Mouse (Mus musculus) kidney, postnatal 0 days (tissue): ENCODE measurements around the gene Tepp. TPM values are rescaled to one million over a fixed set of nuclear protein-coding genes. Genes with fewer than 3 reads are reported as not detected.

Experiments used
- ATAC-seq: fragments of 200-750 bp; cut with Nextera tagmentation; replicated peaks from 2 replicates; pipeline ENCODE4 v1.8.0; 2017; ENCODE audit warnings: low read depth, moderate number of reproducible peaks, moderate TSS enrichment, moderate library complexity; ENCODE audit not compliant: low FRiP score
- DNase-seq: peaks from one replicate; pipeline ENCODE4 v3.0.0-alpha.2; 2016; ENCODE audit warnings: low spot score
- H3K27ac ChIP-seq: fragments of 300-500 bp; sonication (generic); 2 replicates; pipeline ENCODE4 v1.5.1; 2014; ENCODE audit warnings: mild to moderate bottlenecking
- H3K27me3 ChIP-seq: fragments of 300-500 bp; sonication (generic); 2 replicates; pipeline ENCODE4 v1.6.1; 2014; ENCODE audit warnings: low read length, mixed read lengths; ENCODE audit not compliant: insufficient read depth
- H3K36me3 ChIP-seq: fragments of 300-500 bp; sonication (generic); 2 replicates; pipeline ENCODE4 v1.6.1; 2014; ENCODE audit warnings: low read length, mixed read lengths; ENCODE audit not compliant: insufficient read depth
- H3K4me1 ChIP-seq: fragments of 300-500 bp; sonication (generic); replicated peaks from 2 replicates; pipeline ENCODE4 v1.6.1; 2014; ENCODE audit warnings: antibody characterized with exemption, low read length, mixed read lengths; ENCODE audit not compliant: insufficient read depth
- H3K4me2 ChIP-seq: fragments of 300-500 bp; sonication (generic); 2 replicates; pipeline ENCODE4 v1.6.1; 2014; ENCODE audit warnings: mild to moderate bottlenecking, low read length, moderate library complexity, mixed read lengths
- H3K4me3 ChIP-seq: fragments of 300-500 bp; sonication (generic); replicated peaks from 2 replicates; pipeline ENCODE4 v1.5.1; 2014; ENCODE audit warnings: low read depth, low read length
- H3K9ac ChIP-seq: fragments of 300-500 bp; sonication (generic); 2 replicates; pipeline ENCODE4 v1.6.1; 2014; ENCODE audit warnings: low read depth, low read length
- H3K9me3 ChIP-seq: fragments of 300-500 bp; sonication (generic); replicated peaks from 2 replicates; pipeline ENCODE4 v1.6.1; 2016; ENCODE audit warnings: low read length, inconsistent platforms, mixed read lengths
- CTCF ChIP-seq: IDR thresholded peaks from 2 replicates; pipeline ENCODE4 v1.5.1; 2016; ENCODE audit warnings: antibody characterized with exemption, low read depth, mild to moderate bottlenecking, moderate library complexity
- WGBS: fragments of 180-500 bp; shearing (Covaris S2); extraction: QIAGEN DNeasy Blood & Tissue Kit; methylation state at CpG from one replicate; pipeline ENCODE4 v1.1.7; 2014; 5-methylcytosine and 5-hydroxymethylcytosine counted together
- polyA plus RNA-seq: library from polyadenylated mRNA; unstranded; fragments of >200 nt; fragmentation: Nextera tagmentation; extraction: Ambion mirVana; gene quantifications from 2 replicates; pipeline ENCODE4 v1.2.1, GENCODE M21; 2015

Gene Tepp
- polyA plus RNA-seq, 1 experiment from 2014 or later = 0.30 TPM

DNA sequence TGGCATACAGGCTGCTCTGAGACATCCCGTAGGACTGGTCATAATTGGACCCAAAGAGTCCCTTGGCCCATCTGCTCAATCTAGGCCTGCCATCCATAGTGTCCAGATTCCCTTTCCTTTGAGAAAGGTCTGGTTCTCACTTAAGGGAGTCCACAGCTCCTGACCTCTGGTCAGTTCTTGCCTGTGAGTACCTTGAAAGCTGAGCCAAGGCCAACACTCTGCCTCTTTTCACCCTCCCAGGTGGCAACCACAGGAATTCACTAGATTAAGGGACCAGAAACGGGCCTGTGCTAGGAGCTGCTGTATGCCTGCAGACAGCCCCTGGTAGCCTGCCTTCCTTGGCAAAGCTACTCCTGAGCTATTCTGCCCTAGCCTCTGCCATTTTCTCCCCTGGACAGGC lies 44.2 kb downstream of the Tepp start:
- 88% methylated on average over 2 of the region's 2 CpGs for WGBS
- Histone ChIP-seq H3K27ac (no peak overlapping the region), H3K4me2 (no peak overlapping the region), H3K4me1 (peaks cover 25% of the 10 kb centered on the region; the same call in 1 of the 2 replicates), H3K9ac (no peak overlapping the region), H3K36me3 (no peaks in the 10 kb centered on the region), H3K9me3 (no peaks in the 10 kb centered on the region), H3K27me3 (no peaks in the 10 kb centered on the region), H3K4me3 (no peak overlapping the region)
- ATAC-seq (no peak), DNase-seq (no peak)
- TF ChIP-seq CTCF = no peak

DNA sequence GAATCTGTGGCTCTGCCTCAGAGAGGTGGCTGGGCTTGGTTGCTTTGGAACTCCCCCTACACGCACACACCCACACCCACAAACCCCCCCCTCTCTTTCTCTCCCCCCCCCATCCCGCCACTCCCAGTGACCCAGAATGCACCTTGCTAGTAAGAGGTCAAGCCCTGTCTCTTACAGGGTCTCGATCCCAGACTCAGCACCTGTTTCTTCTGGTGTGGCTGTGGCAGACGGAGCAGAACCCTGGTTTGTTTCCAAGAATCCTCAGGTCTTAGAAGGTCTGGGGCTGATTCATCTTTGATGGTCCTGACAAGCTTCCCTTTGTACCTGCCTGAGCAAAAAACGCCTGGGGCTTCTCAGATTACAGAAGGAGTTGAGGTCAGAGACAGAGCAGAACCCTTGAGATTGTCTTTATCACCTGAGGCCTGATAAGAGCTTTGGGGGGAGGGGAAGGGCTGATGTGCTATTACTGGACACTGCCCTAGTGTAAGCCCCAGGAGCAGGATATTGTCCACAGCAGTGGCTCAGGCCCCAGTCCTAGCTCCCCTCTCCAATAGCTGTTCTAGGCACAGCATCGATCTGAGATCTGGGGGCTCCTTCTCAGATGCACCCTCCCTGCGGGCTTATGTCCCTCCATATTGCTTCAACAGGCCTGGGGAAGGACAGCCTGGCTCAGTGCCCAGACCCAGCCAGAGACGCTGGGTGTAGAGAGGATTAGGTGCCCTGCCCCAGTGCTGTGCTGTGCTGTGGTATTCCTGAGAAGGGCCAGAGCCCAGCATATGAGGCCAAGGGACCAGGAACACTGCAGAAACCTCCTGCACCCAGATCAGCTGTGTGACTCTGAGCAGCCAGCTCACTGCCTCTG lies 48.4 kb downstream of the Tepp start:
- peaks cover 6% of the 10 kb centered on the region; the same call in 1 of the 2 replicates for H3K4me1 ChIP-seq
- ATAC-seq (no peak), DNase-seq (no peak)
- TF ChIP-seq CTCF = no peak
- H3K36me3 ChIP-seq = no peaks in the 10 kb centered on the region
- H3K4me2 ChIP-seq = no peak overlapping the region
- no peaks in the 10 kb centered on the region for H3K27me3 ChIP-seq
- 37% methylated on average over 8 of the region's 8 CpGs for WGBS
- H3K27ac ChIP-seq = no peak overlapping the region
- no peaks in the 10 kb centered on the region for H3K9me3 ChIP-seq
- H3K4me3 ChIP-seq = no peak overlapping the region
- no peak overlapping the region for H3K9ac ChIP-seq

DNA sequence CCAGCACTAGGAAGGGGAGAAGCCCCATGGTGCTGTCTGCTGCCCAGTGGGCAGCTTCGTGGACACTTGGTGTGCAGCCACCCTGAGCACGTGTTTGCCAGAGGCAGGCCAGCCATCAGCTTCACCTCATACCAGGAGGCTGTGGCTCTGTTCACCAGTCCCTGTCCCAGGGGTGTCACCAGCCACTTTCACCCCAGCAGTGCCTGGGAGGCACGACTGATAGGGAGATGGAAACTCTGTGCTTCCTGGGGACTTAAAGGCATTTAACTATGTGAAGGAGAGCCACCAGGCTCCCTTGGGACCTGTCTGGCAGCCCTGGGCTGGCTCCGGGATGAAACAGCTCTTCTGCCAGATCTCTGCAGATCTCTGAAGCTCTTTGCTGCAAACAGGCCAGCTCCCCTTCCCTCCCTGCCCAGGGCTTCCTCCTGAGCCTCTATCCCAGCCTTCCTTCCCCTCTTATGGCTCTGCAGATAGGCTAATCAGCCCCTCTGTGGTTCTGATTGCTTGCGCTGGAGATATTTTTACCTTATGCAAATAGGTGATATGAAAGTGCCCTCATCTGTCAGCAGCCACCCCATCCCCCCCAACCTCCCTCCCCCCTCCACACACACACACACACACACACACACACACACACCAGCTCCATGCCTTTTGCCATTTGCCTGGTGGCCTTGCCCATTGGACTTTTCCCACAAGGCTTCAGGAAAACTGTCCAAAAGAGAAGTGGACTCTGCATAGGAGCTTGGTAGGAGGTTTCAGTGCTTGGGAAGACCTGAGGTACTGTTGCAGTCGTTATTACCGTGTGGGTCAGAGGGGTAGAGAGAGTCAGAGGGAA lies 50.0 kb downstream of the Tepp start:
- Histone ChIP-seq H3K4me3 (no peak overlapping the region), H3K4me1 (0 out of 2 replicates have a peak, but pooled peaks cover 4% of the 10 kb centered on the region), H3K9ac (no peak overlapping the region), H3K9me3 (no peaks in the 10 kb centered on the region), H3K36me3 (no peaks in the 10 kb centered on the region), H3K27ac (no peak overlapping the region), H3K27me3 (no peaks in the 10 kb centered on the region), H3K4me2 (no peak overlapping the region)
- ATAC-seq (no peak), DNase-seq (no peak)
- no peak for TF ChIP-seq CTCF
- WGBS = 53% methylated on average over 7 of the region's 7 CpGs

DNA sequence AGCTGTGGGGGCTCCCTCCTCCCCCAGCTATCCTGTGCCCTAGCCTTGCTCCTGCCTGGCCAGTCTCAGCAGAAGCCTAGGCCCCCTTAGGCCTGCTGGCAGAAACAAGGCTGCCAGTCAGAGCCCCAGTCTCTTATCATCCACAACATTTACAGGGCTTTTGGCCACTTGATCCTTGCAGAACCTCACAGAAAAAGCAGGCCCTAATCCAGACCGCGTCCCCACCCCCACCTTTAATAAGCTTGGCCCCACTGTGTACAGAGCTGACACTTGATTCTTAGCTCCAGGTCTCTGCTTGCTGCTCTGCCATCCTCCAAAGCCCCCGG lies 50.6 kb downstream of the Tepp start:
- WGBS = 69% methylated on average over 3 of the region's 3 CpGs
- Histone ChIP-seq H3K36me3 (no peaks in the 10 kb centered on the region), H3K9me3 (no peaks in the 10 kb centered on the region), H3K27ac (no peak overlapping the region), H3K9ac (no peak overlapping the region), H3K27me3 (no peaks in the 10 kb centered on the region), H3K4me2 (no peak overlapping the region), H3K4me3 (no peak overlapping the region), H3K4me1 (0 out of 2 replicates have a peak, but pooled peaks cover 4% of the 10 kb centered on the region)
- ATAC-seq (no peak), DNase-seq (no peak)
- no peak for TF ChIP-seq CTCF

DNA sequence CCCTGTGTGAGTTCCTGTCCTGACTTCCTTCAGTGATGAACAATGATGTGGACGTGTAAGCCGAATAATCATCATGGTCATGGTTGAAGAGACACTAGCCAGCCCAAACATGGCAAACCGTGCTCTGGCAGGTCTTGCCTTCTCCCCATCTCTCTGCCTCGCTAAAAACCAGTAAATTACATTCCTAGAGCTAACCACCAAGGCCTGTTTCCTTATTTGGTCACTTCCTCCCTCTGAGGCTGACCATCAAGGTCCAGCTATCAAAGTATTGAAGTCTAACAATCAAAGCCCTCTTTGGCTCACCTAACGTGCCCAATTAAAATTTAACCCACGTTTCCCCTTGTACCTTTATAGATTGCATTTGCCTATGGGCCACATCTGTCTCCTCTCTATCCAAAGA lies 51.9 kb downstream of the Tepp start:
- Histone ChIP-seq H3K36me3 (no peaks in the 10 kb centered on the region), H3K4me1 (0 out of 2 replicates have a peak, but pooled peaks cover 4% of the 10 kb centered on the region), H3K4me2 (no peak overlapping the region), H3K9ac (no peak overlapping the region), H3K9me3 (no peaks in the 10 kb centered on the region), H3K4me3 (no peak overlapping the region), H3K27me3 (no peaks in the 10 kb centered on the region), H3K27ac (no peak overlapping the region)
- 30% methylated on average over 6 of the region's 6 CpGs for WGBS
- DNase-seq (no peak), ATAC-seq (no peak)
- no peak for TF ChIP-seq CTCF

DNA sequence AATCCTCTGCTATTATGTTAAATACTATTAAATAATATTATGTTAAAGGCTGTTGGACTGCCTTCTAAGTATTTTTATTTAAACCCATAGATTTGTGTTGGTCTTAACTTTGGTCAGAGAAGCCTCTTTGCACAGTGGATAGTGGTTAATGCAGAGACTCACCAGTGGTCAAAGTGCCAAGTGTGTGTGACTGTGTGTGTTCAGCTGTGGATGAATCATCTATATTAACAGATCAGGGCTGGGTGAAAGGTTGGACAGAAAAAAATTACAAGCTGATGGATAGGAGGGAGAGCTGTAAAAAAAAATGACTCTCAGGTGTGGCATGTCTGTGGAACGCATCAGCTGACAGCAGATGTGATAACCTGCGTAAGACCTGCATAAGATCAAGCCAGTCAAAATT lies 53.5 kb downstream of the Tepp start:
- Histone ChIP-seq H3K27me3 (no peaks in the 10 kb centered on the region), H3K4me2 (no peak overlapping the region), H3K4me1 (0 out of 2 replicates have a peak, but pooled peaks cover 4% of the 10 kb centered on the region), H3K4me3 (no peak overlapping the region), H3K9ac (no peak overlapping the region), H3K9me3 (no peaks in the 10 kb centered on the region), H3K27ac (no peak overlapping the region), H3K36me3 (no peaks in the 10 kb centered on the region)
- ATAC-seq (no peak), DNase-seq (no peak)
- no peak for TF ChIP-seq CTCF
- WGBS = 92% methylated on average over 2 of the region's 2 CpGs
